Mouse (Mus musculus) spleen, adult 2 months (tissue): ENCODE measurements around the gene Eif4g3.

Experiments used
- CTCF ChIP-seq: fragments of 200-500 bp; IDR thresholded peaks from 2 replicates; pipeline ENCODE4 v1.5.1; 2011; ENCODE audit warnings: mild to moderate bottlenecking, inconsistent platforms; ENCODE audit not compliant: insufficient read depth, insufficient read length, insufficient replicate concordance; ENCODE audit errors: extremely low read depth
- POLR2A ChIP-seq: fragments of 200-500 bp; IDR thresholded peaks from 2 replicates; pipeline ENCODE4 v1.6.1; 2011; ENCODE audit warnings: low read depth, low read length, inconsistent platforms

DNA sequence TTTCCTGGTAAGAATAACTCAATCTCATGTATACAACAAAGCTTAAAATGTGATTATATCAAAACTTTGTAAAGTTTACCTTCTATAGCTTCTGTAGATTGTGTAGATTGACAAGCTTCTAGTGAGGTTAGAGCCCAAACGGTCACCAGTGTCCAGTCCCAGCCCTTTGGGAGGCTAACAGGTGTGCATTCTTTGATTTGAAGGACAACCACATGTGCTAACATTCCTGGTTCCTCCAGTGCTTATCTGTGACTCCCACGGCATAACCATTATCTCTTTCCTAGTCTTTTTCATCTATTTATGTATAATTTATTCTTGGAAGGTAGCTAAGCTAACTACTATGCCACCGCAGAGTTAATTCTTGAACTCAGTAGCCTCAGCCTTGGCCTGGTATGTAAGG, 207.9 kb downstream of the Eif4g3 start:
- TF ChIP-seq POLR2A (no peak), CTCF (no peak)
